In the genomic region with DNA sequence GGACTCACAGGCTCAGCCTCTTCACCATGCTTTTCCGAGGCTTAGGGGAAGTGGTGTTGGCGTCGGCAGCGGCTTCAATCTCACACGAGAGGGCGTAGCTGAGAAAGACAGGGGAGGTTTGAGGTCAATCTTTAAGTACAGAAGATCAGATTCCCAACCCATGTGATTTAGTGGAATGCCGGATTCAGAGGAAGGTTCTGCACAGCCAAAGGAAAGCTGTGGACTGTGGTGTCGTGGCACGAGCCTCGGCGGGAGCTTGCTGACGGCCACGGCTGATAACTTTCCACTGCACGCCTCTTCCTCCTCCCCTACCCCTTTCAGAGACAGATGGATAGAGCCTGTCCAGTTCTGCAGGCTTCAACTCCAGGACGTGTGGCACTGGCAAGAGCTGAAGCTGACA, we compare ENCODE assay signal across 10 mouse cellular contexts.
DNase-seq lines count a peak whose midpoint lies in the region; ATAC-seq and TF ChIP-seq lines count a peak whose summit lies in the region.
"Had no signal": no experiment of that assay in that cellular context is flagged by ENCODE, and none has a peak within 500 bp of the region (broad histone marks: within the 10 kb centered on the region; RNA-seq: fewer than 3 reads in every experiment).

No protein-coding gene starts in this region.

- H3K36me3 ChIP-seq in lung, postnatal 0 days (ENCODE audit: insufficient read depth, low read length), result peaks cover 8% of the 10 kb centered on the region; the same call in 1 of the 2 replicates
- H3K36me3 ChIP-seq: stomach, embryonic 15.5 days had no signal

- peak; percentile 63 for ATAC-seq in lung, postnatal 0 days

- no peaks in the 10 kb centered on the region for H3K27me3 ChIP-seq in lung, postnatal 0 days (replicated peaks; ENCODE audit: insufficient read depth, low read length)
- H3K27me3 ChIP-seq: stomach, embryonic 15.5 days had no signal

- TF ChIP-seq EP300 in lung, postnatal 0 days (IDR thresholded peaks at IDR 0.05), result no peak

- H3K9me3 ChIP-seq in lung, postnatal 0 days (ENCODE audit: low read length), result no peaks in the 10 kb centered on the region
- H3K9me3 ChIP-seq: stomach, embryonic 15.5 days had no signal

- TF ChIP-seq POLR2A in brain, embryonic 14.5 days (IDR thresholded peaks at IDR 0.05; ENCODE audit: borderline replicate concordance, extremely low read depth, insufficient read depth, insufficient read length, poor library complexity, severe bottlenecking), result no peak

- H3K9ac ChIP-seq in lung, postnatal 0 days (replicated peaks; ENCODE audit: low read depth), result no peak overlapping the region
- H3K9ac ChIP-seq: stomach, embryonic 15.5 days had no signal

- no peak overlapping the region for H3K27ac ChIP-seq in lung, postnatal 0 days (ENCODE audit: low read length)
- H3K27ac ChIP-seq: stomach, embryonic 15.5 days had no signal

- WGBS in lung, postnatal 0 days, result 35% methylated on average over 15 of the region's 15 CpGs

- peak; percentile 35 for DNase-seq in gastrocnemius, postnatal 14 days
- DNase-seq in gastrocnemius, adult 8-10 months (ENCODE audit: low spot score in 2 of 2), result no peak
- no peak for DNase-seq in brain, embryonic 14.5 days (ENCODE audit: low read depth)
- peak; percentile 27 to 44 for DNase-seq in heart, postnatal 14 days
- peak; percentile 81 for DNase-seq in lung, postnatal 0 days (ENCODE audit: low spot score)
- DNase-seq in layer of hippocampus, adult 9-11 months, result no peak
- DNase-seq in layer of hippocampus, adult 9-10 months (ENCODE audit: low spot score), result no peak
- DNase-seq in frontal cortex, postnatal 14 days (ENCODE audit: low spot score in 2 of 2), result no peak

- no peaks in the 10 kb centered on the region; the same call in 1 of the 2 replicates for H3K4me1 ChIP-seq in lung, postnatal 0 days (ENCODE audit: insufficient read depth, low read depth, low read length)

- no peak overlapping the region for H3K4me2 ChIP-seq in lung, postnatal 0 days (replicated peaks; ENCODE audit: low read depth, low read length)
- H3K4me2 ChIP-seq: stomach, embryonic 15.5 days had no signal

- intact Hi-C loops in gastrocnemius, postnatal 14 days (cut with DNase I; ENCODE audit: low total_unique reads), result no loop called here
- intact Hi-C loops in heart, postnatal 14 days (cut with DNase I), result no loop called here

- no peak overlapping the region for H3K4me3 ChIP-seq in lung, postnatal 0 days (ENCODE audit: low read depth, low read length)
- H3K4me3 ChIP-seq: myocyte; stomach, embryonic 15.5 days had no signal

- TF ChIP-seq CTCF in brain, embryonic 14.5 days (IDR thresholded peaks at IDR 0.05; ENCODE audit: borderline replicate concordance, extremely low read depth, insufficient read depth, insufficient read length), result 0 out of 2 replicates have a peak, but pooled peaks have one; percentile 2
- peak; percentile 57 for TF ChIP-seq CTCF in lung, postnatal 0 days (IDR thresholded peaks at IDR 0.05)

Comparison
In these comparisons a context has a peak if more than half of its experiments do, and no peak if none do; other contexts are left out.
1. DNase-seq: peak in gastrocnemius, postnatal 14 days (single experiment), heart, postnatal 14 days (2 of 2) and lung, postnatal 0 days (single experiment); none in gastrocnemius, adult 8-10 months (0 of 2), brain, embryonic 14.5 days (single experiment), layer of hippocampus, adult 9-11 months (single experiment), layer of hippocampus, adult 9-10 months (single experiment) and frontal cortex, postnatal 14 days (0 of 2).